Mouse (Mus musculus): ENCODE results near the gene Tubb5.

GRCm38 (mm10) chr17:35809395-35809794 is 28.7 kb downstream of the Tubb5 start:
- TF ChIP-seq CTCF (IDR thresholded peaks at IDR 0.05; ENCODE audit: insufficient read depth, low read length), result no peak
- TF ChIP-seq POLR2A (IDR thresholded peaks at IDR 0.05; ENCODE audit: borderline replicate concordance, extremely low read depth, low read depth, low read length), result no peak

Measured in lung, adult 2 months (tissue).